Mouse (Mus musculus): ENCODE data around the gene Nudt3.
"Not testable (repeated sequence)": the region's sequence is repeated elsewhere in the genome, so short reads cannot be mapped to it uniquely, and the experiment has no call there.

The Nudt3 gene

GRCm38 (mm10) chr17:27623360-27624326 is at the start of gene Nudt3:
Gene Nudt3 (minus strand): TSS chr17:27623495.
- DNase-seq (ENCODE audit: low read depth, low spot score), result peak; percentile 88

GRCm38 (mm10) chr17:27671720-27672119 is 48.4 kb upstream of the Nudt3 start:
- DNase-seq (ENCODE audit: low read depth, low spot score), result no peak

- no peak for DNase-seq (ENCODE audit: low read depth, low spot score)
Observed at GRCm38 (mm10) chr17:27658767-27659166, 35.5 kb upstream of the Nudt3 start.

- no peak for DNase-seq (ENCODE audit: low read depth, low spot score)
Observed at GRCm38 (mm10) chr17:27657123-27657522, 33.8 kb upstream of the Nudt3 start.

GRCm38 (mm10) chr17:27656414-27656813 is 33.1 kb upstream of the Nudt3 start:
- no peak for DNase-seq (ENCODE audit: low read depth, low spot score)

- no peak for DNase-seq (ENCODE audit: low read depth, low spot score)
Observed at GRCm38 (mm10) chr17:27656011-27656399, 32.7 kb upstream of the Nudt3 start.

GRCm38 (mm10) chr17:27655089-27656010 is 32.1 kb upstream of the Nudt3 start, which contains the start of gene Pacsin1:
Gene Pacsin1 (plus strand): TSS chr17:27655509.
- peak; percentile 75 for DNase-seq (ENCODE audit: low read depth, low spot score)

GRCm38 (mm10) chr17:27653253-27653959 is 30.1 kb upstream of the Nudt3 start:
- DNase-seq (ENCODE audit: low read depth, low spot score), result no peak

- DNase-seq (ENCODE audit: low read depth, low spot score), result no peak
Observed at GRCm38 (mm10) chr17:27652046-27652790, 28.9 kb upstream of the Nudt3 start.

GRCm38 (mm10) chr17:27650586-27650985 is 27.3 kb upstream of the Nudt3 start:
- no peak for DNase-seq (ENCODE audit: low read depth, low spot score)

- no peak for DNase-seq (ENCODE audit: low read depth, low spot score)
Observed at GRCm38 (mm10) chr17:27650160-27650559, 26.9 kb upstream of the Nudt3 start.

- DNase-seq (ENCODE audit: low read depth, low spot score), result no peak
Observed at GRCm38 (mm10) chr17:27645807-27646206, 22.5 kb upstream of the Nudt3 start.

GRCm38 (mm10) chr17:27644572-27644971 is 21.3 kb upstream of the Nudt3 start:
- no peak for DNase-seq (ENCODE audit: low read depth, low spot score)

GRCm38 (mm10) chr17:27643756-27644155 is 20.5 kb upstream of the Nudt3 start:
- DNase-seq (ENCODE audit: low read depth, low spot score), result no peak

GRCm38 (mm10) chr17:27643101-27643500 is 19.8 kb upstream of the Nudt3 start:
- DNase-seq (ENCODE audit: low read depth, low spot score), result no peak

GRCm38 (mm10) chr17:27642491-27643062 is 19.3 kb upstream of the Nudt3 start:
- DNase-seq (ENCODE audit: low read depth, low spot score), result peak; percentile 72

GRCm38 (mm10) chr17:27639851-27640250 is 16.6 kb upstream of the Nudt3 start:
- not testable (repeated sequence) for DNase-seq (ENCODE audit: low read depth, low spot score)

GRCm38 (mm10) chr17:27638921-27639332 is 15.6 kb upstream of the Nudt3 start:
- no peak for DNase-seq (ENCODE audit: low read depth, low spot score)

- DNase-seq (ENCODE audit: low read depth, low spot score), result no peak
Observed at GRCm38 (mm10) chr17:27637333-27637732, 14.0 kb upstream of the Nudt3 start.
